Mouse (Mus musculus): ENCODE measurements around the gene Fuk.

DNA sequence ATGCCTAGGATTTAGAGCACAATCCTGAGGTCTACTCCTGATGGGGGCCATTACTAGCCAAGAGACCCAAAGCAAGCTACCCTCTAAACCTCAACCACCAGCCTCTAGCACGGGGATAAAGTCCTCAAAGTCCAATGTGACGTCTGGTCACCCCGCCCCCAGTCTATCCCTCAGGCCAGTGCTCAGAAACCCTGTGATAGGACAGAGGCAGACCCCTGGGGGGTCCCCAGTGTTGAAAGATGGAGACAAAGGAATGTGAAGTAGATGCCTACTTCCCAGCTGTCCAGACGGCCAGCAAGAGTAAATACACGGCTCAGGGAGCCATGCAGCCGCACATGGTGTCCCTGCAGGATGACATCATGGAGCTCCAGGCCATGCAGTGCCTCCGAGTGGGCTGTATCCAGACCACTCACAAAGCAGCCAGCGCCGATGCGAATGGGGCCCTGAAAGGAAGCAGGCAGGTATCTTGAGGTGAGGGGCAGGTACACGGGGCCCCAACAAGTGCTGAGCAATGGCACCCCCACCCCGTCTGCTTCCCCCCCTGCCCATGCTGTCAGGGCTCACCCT, 12.3 kb downstream of the Fuk start:
- no peak for TF ChIP-seq MAFK (IDR thresholded peaks at IDR 0.05; ENCODE audit: insufficient read depth, low read depth, low read length)
- TF ChIP-seq ZNF384 (IDR thresholded peaks at IDR 0.05; ENCODE audit: low read depth, low read length), result no peak
- no peak for TF ChIP-seq CHD2 (IDR thresholded peaks at IDR 0.05; ENCODE audit: low read depth, low read length)
- no peak for TF ChIP-seq HCFC1 (IDR thresholded peaks at IDR 0.05; ENCODE audit: borderline replicate concordance, insufficient read depth, low read length)
- TF ChIP-seq ZC3H11A (IDR thresholded peaks at IDR 0.05; ENCODE audit: borderline replicate concordance, low read depth, low read length), result no peak
